Mouse (Mus musculus): ENCODE measurements around the gene Tmed4.

- no peak for TF ChIP-seq POLR2AphosphoS2 (IDR thresholded peaks at IDR 0.05; ENCODE audit: low read length)
- TF ChIP-seq EP300 (IDR thresholded peaks at IDR 0.05; ENCODE audit: low read depth in 1 of 2, low read length in 2 of 2), result no peak
- TF ChIP-seq HCFC1 (IDR thresholded peaks at IDR 0.05; ENCODE audit: low read depth, low read length), result no peak
- TF ChIP-seq GABPA (IDR thresholded peaks at IDR 0.05; ENCODE audit: low read depth, low read length), result no peak
- TF ChIP-seq MAFK (IDR thresholded peaks at IDR 0.05; ENCODE audit: borderline replicate concordance, low read depth, low read length), result no peak
- no peak for TF ChIP-seq CTCF (IDR thresholded peaks at IDR 0.05 in 2 of 3, conservative IDR thresholded peaks at IDR 0.05 in 1 of 3; ENCODE audit: control insufficient read depth in 1 of 3, insufficient read depth in 1 of 3, low read depth in 2 of 3, low read length in 3 of 3, poor library complexity in 1 of 3, severe bottlenecking in 1 of 3)
- no peak for TF ChIP-seq TBP (IDR thresholded peaks at IDR 0.05; ENCODE audit: low read depth, low read length)
- no peak for TF ChIP-seq TCF12 (IDR thresholded peaks at IDR 0.05; ENCODE audit: low read depth, low read length)
Measured at GRCm38 (mm10) chr11:6252248-6252647, 22.4 kb downstream of the Tmed4 start.

Measured in MEL (cell line).